Mouse (Mus musculus): ENCODE measurements at regions not wholly inside any gene's neighbourhood (a gene's known extent, or its start where the extent isn't known, plus 50 kb on each side); places are given as distances from the start of the nearest gene placed in this dataset.

DNA sequence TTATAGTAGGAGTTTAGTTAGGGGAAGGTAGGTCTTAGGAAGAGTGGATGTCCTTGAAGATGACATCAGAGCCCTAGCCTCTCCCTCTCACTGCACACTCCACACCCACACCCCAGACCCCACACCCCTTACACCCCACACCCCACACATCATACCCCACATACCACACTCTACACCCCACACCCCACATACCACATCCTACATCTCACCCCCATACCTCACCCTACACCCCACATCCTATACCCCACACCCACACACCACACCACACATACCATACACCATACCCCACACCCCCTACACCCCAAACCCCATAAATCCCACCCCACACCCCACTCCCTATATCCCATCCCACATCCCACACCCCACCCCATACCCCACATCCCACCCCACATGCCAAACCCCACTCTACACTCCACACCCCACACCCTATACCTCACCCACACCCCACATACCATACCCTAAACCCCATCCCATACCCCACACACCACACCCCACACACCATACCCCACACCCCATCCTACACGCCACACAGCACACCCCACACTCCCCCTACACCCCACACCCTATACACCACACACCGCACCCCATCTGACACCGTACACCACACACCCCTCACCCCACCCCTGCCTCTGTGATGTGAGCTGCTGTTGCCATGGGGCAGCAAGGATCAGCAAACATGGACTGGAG is 323.7 kb upstream of the G2e3 start:
- DNase-seq (ENCODE audit: low spot score in 2 of 2): no peak

DNA sequence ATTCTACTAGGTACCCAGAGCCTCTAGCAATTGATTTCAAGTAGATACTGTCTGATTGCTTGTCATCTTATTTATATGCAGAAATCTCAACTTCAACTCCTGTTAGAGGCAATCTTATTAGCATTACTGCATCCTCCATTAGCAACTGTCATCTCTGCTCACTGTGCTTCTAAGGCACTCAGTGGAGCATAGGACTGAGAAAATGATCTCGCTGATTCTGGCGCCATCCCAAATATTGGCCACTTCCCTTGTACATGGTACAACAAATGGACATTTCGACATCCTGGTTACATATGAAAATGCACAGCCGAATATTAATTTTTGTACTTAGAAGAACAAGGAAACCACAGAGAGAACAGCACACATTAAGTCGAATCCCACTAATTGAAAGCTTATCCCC is 329.7 kb upstream of the G2e3 start:
- no peak for DNase-seq (ENCODE audit: low spot score in 2 of 2)

DNA sequence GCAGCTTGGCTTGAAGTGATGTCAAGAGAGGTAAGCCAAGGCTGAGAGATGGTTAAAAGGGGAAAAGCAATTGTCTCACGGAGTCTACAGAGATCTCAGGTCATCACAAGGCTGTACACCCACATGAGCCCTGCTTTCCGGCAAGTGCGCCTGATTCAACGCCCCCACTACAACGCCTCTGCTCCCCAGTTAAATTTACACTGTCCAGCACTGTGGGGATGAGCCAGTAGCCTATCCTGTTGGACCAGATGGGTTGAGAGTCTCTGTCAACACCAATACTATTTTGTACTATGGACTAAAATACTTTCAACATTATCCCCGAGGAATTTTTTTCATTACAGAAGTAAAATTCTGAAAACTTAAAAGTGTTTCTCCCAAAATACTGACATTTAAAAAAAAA is 331.8 kb upstream of the G2e3 start:
- DNase-seq (ENCODE audit: low spot score in 2 of 2): peak in 1 of 2 experiments; percentile 59

DNA sequence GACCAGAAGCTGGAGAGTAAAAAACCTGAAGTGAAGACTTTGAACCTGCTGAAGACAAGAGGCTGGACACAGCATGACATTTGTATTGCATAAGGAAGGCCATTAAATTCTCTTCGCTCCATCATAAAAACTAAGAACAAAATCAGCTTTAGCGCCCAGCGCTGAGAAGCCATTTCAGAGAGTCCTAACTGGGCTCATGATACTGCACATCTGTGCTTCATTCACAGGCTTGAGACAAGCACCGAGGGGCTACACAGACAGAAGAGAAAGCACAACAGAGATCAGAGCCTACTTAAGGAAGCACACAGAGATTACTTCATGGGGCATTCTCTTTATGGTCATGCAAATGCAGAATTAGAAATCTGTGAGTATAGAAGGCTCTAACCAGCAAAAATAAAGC is 338.2 kb upstream of the G2e3 start:
- DNase-seq (ENCODE audit: low spot score in 2 of 2): no peak

DNA sequence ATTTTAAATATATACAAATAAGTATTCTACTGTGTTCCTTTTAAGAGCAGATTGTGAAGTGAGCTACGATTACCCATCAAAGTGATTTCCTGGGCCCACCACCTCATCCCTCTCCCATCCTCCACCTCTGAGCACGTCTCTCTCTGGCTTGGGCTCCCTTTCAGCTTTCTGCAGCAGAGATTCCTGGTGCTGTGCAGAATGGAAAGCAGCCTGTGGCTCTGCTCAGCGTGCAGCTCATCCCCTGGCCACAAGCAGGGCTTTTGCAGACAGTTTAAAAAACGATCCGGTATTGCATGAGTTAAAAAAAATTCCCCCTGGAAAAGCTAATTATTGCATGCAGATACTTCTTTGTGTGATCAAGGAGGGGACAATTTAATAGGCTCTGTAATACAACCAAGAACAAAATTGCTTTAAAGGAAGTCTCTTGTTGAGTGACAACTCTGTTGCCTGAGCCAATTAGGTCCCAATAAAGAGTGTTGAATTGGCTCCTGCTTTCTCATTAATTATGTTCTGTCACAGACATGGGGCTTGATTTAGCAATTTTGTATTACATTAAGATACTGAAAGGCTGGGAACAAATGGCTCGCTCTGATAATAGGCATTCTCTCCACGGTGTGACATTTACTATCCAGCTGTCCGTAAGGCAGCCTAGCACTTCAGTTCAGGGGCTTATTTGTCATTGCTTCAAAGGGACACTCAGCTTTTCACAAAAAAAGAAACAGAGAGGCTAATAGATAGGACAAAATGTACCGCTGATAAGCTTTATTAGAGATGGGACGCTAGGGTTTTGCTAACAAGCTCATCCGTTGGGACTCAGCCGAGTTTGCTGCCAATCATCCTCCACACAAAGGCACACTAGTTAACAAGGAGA is 345.9 kb upstream of the G2e3 start:
- peak; percentile 64 to 74 for DNase-seq (ENCODE audit: low spot score in 2 of 2)

DNA sequence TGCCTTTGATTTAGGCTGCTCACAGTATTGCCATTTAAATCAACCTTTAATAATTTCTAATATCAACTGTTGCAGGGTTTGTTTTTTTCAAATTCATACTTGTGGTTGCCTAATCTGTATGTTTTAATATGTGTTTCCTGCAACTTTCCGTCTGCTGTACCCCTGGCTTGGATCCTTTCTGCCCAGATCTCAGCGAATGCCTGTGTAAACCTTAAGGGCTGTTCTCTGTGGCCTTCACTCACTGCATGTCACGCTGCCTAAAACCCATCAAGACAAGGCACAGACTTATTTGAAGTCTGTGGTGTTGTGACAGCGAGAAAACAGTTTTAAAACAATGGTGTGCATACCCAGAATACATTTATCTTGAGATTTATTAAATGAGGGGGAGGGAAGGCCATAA is 346.8 kb upstream of the G2e3 start:
- no peak for DNase-seq (ENCODE audit: low spot score in 2 of 2)

DNA sequence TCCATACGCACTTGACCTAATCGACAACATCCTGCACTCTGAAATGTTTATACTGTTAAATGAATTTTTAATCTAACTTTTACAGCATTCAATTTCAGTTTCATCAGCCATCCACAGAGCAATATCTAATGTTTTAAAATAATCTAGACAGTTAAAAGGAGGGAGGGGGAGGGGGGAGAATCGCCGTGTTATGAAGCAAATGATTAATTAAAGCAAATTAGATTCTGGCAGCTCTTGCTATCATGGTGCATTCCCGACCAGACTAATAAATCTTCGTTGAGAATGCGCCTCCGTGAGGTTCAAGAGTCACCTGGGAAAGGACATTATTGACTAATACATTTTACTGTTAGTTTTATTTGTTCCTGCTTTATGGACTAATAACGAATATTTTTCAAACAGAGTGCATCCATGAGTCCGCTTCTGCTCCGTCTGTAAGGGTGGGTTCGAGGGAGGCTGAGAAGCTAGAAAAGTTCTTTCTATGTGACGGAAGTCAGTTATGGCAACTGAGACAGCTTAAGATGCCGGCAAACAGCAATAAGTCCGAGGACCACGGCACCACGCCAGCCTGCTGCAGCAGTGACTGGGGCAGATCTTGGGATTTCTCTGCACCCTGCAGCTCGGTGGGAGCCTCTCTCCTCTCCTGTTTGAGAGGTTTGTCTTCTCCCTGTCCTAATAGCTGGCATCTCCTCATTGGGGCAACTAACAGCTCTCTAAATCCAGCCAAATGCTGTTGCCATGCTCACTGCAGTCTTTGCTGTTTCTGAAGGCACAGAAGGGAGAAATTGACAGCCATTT is 347.4 kb upstream of the G2e3 start:
- DNase-seq (ENCODE audit: low spot score in 2 of 2): peak; percentile 48 to 50

DNA sequence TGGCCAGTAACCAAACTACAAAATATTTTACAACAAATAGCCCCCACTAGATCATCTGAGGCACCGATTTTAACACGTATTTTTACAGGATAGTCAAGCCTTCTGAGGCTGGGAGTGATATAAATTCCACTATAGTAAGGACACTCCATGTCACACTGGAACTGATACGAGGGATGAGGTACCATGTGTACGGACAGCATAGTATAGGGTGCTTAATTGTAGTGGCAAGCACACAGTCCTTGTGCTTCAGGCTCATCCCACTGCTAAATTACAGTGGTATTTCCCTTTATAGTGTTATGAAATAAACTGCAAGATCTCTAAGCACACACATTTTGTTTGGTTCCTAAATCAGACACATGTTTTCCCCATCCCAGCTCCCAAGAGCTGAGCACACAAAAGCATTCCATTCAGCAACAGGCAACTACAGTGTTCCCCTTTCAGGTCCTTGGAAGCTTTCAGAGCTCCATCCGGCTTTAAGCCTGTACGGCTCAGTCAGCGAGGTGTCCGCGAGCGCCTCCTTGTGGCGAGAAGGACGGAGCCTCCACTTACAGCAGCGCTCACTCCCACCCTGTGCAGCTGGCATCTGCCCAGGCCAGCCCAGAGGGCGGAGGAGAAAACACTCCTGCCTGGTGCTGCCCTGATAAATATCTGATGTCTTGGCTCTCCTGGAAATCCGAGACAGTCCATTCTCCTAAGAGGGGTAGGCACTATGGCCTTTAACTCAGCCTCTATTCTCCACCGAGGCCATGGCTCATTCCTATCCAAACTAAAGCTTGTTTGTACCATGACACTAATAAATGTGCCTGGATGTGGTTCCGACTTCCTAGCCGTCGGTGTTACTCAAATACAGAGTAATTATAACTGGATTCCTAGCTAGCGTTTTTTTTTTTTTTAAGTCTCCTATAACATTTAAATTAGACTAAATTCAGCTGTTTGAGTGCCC is 348.3 kb upstream of the G2e3 start:
- DNase-seq (ENCODE audit: low spot score in 2 of 2): peak; percentile 94 to 95

DNA sequence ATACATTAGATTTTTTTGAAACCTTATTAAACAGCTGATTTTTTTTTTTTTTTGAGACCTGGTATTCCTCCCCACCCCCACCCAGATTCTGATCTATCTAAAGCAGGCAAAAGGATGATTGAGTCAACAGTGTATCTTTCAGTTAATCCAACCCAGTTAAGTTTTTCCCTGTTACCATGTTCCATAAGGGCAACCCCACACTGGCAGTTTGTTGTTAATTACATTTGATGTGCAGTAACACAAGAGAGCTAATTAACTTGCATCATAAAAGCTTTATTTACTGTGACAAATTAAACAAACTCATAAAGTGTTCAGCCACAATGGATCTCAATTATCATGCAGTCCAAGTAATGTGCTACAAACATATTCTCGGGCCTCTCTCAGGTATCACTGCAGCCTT is 346.8 kb upstream of the Prkd1 start:
- DNase-seq (ENCODE audit: low spot score in 2 of 2): no peak

DNA sequence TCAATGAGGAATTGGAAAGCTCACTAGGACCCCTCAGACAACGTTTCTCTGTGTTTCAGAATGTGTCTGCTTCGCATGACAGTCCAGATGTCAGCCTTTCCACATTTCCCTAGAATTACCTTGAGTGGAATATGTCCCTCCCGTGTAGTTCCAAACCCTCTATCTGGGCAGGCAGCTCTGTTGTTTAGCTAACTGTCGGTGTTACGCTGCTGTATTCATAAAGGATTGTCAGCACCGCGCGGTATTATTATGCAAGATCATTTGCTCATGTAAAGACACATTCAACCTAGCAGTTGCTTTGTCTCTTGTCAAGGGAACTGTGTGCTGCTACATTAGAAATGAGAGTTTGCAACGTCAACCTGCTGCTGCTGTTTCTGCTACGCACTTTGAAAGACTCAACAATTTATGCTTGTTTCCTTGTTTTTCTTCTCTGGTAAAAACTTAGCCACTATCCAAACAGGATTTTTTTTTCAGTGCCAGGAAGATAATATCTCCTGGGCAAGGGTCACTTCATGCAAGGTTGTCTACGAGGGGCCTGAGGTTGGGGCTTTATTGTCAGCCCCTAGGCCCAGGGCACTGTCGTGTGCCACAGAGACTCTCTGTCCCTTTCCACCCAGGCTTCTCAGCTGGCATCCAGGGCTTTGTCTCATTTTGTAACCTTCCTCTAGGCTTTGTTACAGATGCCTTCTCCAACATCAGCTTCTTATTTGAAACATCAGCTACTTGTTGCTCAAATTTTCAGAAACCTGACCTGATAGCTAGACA is 340.8 kb upstream of the Prkd1 start:
- no peak for DNase-seq (ENCODE audit: low spot score in 2 of 2)

DNA sequence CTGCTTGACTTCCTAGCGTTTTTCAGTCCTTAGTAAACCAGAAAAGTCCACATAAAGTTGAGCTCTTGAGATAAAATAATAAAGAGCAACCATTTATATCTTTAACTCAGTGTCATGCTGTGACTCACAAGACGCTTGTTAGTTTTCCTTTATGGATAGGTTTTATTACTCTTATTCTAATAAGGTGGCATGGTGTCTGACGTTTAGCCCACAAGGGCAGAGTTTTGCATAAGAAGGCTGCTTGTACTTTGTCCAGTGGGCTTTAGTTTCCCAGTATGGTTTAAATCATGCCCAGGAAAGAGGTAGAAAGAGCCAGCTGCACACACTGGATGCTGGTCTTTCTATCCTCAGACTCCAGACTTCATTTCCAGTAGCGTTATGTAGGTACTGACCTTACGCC is 332.4 kb upstream of the Prkd1 start:
- DNase-seq (ENCODE audit: low spot score in 2 of 2): no peak

DNA sequence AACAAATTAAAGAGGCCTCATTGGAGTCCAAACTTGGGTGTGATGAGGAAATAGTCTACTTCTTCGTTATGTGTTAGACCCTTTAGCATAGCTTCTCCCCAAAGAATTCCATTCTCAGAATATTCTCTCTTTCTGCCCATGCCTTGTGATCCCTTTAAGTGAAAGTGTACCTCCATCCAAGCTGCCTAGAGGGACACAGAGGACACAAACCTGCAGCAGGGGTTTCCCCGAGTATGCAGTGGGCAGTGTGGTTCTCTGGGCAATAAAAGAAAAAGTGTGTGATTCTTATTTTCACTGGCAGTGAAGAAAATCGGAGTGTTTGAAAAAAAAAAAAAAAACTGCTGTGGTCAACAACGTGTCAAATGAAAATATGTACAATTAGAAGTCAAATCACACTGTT is 331.9 kb upstream of the Prkd1 start:
- DNase-seq (ENCODE audit: low spot score in 2 of 2): no peak

DNA sequence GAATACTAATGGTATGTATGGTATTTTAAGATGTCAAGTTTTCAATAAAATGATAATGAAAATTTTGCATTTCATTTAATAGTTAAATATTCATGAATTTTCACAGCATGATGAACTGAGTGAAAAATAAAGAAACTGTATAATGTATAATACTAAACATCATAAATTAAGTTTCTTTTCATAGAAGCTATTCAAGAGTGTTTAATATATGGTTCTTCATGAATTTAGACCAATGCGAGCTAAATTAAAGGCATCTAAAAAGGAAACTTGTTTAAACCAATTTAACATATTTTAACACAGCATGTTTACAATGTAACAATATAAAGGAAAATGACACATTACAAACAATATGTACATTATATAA is 321.8 kb upstream of the Prkd1 start:
- no peak for DNase-seq (ENCODE audit: low spot score in 2 of 2)

DNA sequence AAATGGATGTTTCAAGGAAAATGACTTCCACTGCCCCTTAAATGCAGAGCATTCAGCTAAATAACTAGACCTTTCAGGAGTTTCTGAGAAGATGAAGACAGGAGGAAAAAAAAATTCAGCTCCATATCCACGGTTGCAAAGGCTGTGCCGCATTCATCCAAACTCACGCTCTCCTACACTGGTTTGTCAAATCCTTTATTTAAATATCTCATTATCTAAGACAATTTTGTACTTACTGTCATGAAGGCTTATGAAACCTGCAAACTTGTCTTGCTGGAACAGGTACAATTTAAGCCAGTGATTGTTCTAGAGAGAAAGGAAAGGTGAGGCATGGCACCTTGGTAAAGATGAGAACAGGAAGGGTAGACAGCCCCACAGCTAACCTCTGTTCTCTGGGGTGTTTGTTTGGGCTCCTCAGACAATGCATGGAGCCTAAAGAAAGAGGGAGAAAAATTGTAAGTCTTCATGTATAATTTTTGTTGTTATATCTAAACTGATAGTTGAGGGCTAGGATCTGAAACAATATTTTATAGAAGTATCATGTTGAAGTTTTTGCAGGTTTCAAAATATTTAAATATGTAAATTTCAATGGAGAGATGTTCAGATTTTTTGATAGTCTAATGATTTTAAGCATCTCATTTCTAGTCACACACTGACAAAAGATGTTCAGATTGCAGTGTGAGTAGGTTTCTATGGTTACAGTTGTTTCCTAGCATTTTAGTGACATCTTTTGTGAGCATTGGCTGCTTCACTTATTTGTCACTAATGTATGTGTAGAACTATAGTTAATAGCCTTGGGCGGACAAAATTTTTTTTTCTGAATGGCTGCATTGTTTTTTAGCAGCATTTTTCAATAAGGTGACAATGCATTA is 321.2 kb upstream of the Prkd1 start:
- DNase-seq (ENCODE audit: low spot score in 2 of 2): no peak

DNA sequence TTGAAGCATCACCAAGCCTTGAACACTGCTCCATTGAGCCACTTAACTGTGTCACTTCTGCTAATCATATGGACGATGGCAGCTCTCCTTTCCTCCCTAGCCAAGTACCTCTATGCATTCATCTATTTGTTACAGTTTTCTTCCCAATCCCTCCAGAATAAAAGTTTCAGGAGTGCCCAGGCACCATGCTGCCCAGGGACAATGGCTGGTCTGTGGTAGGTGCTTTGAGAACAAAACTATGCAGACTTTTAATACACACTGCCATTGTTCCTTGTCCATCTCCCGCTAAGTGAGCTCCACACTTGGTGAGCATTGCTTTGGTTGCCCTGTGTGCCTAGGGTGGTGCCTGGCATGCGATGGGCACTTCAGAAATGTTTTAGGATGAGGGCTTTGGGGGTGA is 320.5 kb upstream of the Prkd1 start:
- no peak for DNase-seq (ENCODE audit: low spot score in 2 of 2)

DNA sequence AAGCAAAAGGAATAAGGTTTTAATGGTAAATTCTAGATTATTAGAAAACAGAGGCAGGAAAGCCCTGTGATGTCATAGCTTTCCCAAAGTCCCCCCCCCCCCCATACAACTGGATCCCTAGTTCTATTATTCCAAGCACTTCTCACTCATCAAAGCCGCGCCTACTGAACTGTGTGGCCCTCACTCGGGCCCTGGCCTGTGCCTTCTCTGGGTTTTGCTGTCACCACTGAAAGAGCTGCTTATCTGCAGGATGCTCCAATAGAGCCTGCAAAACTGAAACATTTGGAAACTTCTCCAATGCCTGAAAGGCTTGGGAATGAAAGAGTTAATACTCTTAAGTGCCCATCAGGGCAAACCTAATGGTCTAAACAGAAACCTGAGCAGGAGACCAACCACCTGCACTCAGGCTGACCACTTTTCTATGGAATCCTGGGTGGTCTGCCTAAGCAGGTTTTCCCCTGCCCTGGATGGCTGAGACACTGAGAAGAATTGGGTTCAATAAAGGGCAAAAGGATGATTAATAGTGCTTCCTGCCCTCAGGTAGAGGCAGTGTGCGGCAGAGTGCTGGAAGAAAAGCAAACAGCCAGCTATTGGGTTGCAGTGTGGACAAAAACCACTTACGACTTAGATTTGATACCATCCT is 318.4 kb upstream of the Prkd1 start:
- DNase-seq (ENCODE audit: low spot score in 2 of 2): no peak

DNA sequence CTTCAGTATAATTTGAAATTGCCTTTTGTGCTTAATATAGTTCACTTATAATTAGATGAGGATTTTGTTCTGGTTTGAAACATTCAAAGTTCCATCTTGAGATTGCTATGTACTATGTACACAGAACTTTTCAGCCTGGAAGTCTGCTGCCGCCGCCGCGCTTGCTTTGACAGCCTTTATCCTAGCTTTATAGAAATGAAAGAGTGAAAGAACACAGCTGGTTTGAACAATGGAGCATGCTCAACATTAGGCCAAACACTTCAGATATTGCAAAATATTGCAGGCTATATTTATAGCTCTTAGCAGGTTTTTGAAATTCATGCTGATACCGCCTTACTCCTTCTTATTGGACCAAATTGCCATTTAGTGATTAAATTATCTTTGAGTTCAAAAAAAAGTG is 305.1 kb upstream of the Prkd1 start:
- DNase-seq (ENCODE audit: low spot score in 2 of 2): peak in 1 of 2 experiments; percentile 32

DNA sequence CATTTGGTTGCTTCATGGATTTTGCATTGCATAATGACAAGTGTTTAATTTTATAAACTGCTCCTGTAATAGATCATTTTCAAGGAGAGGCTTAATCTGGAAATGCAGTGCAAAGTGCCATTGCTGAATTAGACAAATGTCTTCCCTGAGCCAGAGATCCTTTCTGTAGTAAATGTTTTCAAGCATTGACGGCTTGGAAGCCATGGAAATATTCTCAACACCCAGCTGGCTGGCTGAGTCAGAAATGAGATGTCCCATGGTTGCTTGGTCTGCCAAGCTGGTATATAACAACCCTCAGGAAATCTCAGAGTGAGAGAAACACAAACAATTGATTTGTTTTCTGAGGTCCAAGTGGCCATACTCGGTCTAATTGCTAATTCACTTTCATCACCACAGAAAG is 298.1 kb upstream of the Prkd1 start:
- DNase-seq (ENCODE audit: low spot score in 2 of 2): peak; percentile 31 to 64
